Mouse (Mus musculus): ENCODE data around the gene Top3a.

- no peak for TF ChIP-seq CTCF (IDR thresholded peaks at IDR 0.05; ENCODE audit: borderline replicate concordance, extremely low read depth, insufficient read depth, insufficient read length)
- TF ChIP-seq POLR2A (IDR thresholded peaks at IDR 0.05; ENCODE audit: borderline replicate concordance, extremely low read depth, insufficient read depth, insufficient read length, poor library complexity, severe bottlenecking): no peak
Measured at GRCm38 (mm10) chr11:60774841-60775240, 2.3 kb downstream of the Top3a start.

Data from brain, embryonic 14.5 days (tissue).